Mouse (Mus musculus): Measurements from ENCODE around the gene Sema5b.

Sema5b gene

GRCm38 (mm10) chr16:35541117-35541641 is at the start of gene Sema5b:
Sema5b (plus strand) TSS chr16:35541145.
- no peak for DNase-seq (ENCODE audit: low read depth, low spot score)

GRCm38 (mm10) chr16:35500342-35500741 is 40.6 kb upstream of the Sema5b start:
- no peak for DNase-seq (ENCODE audit: low read depth, low spot score)

- DNase-seq (ENCODE audit: low read depth, low spot score), result peak; percentile 98
Measured at GRCm38 (mm10) chr16:35501106-35501760, 39.7 kb upstream of the Sema5b start.

DNA sequence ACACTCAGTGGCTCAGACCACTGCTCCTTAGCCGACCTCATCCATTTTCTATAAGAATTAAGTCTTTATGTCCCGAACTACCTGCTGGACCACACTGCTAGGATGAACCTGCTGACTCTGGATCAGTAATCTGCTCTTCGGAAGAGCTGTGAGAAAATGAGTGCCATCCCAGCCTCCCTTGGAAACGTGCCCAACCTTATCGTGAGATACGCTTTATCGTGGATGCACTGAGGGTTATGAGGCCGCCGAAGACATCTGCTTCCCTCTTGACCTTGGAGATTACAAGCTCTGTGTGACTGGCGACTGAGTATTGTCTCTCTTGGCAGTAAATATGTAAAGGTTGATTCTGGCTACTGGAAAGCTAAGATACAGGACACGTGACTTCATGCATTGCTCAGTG is 38.5 kb upstream of the Sema5b start:
- DNase-seq (ENCODE audit: low read depth, low spot score), result no peak

- DNase-seq (ENCODE audit: low read depth, low spot score), result no peak
Measured at GRCm38 (mm10) chr16:35504266-35504665, 36.7 kb upstream of the Sema5b start.

DNA sequence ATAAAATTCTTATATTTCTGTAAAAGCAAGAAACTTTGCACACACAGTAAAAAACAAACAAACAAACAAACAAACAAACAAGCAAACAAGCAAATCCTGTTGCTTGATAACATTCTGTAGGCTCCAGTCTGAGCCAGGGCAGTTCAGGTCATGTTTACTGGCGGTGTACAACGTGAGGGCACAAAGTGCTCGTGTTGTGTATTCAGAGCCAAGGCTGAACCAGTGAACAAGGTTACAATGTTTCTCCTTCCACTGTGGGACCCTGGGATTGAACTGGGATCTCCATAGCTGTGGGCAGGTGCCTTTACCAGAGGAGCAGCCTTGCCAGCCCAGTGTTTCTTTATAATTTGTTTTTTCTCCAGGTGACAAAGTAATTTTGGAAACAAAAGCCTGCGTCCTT is 35.2 kb upstream of the Sema5b start:
- DNase-seq (ENCODE audit: low read depth, low spot score), result no peak

DNA sequence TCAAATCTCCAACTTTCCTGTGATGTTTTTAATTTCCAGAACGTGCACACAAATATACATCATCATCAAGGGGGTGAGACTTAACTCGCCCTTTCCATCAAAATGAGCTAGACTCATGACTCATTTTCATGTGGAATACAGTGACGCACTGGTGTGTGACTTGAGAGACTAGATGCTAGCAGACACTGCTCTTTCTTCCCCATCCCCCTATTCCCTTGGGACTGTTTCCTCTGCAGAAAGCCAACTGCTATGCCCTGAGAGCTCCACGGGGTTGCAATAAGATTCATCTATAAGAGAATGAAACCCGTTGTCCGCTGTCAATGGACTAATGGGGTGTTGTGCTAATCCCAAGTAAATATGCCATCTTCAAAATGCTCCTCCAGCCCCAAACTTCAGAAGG is 32.4 kb upstream of the Sema5b start:
- DNase-seq (ENCODE audit: low read depth, low spot score), result peak; percentile 100

- peak; percentile 82 for DNase-seq (ENCODE audit: low read depth, low spot score)
Measured at GRCm38 (mm10) chr16:35509331-35510070, 31.4 kb upstream of the Sema5b start.

DNA sequence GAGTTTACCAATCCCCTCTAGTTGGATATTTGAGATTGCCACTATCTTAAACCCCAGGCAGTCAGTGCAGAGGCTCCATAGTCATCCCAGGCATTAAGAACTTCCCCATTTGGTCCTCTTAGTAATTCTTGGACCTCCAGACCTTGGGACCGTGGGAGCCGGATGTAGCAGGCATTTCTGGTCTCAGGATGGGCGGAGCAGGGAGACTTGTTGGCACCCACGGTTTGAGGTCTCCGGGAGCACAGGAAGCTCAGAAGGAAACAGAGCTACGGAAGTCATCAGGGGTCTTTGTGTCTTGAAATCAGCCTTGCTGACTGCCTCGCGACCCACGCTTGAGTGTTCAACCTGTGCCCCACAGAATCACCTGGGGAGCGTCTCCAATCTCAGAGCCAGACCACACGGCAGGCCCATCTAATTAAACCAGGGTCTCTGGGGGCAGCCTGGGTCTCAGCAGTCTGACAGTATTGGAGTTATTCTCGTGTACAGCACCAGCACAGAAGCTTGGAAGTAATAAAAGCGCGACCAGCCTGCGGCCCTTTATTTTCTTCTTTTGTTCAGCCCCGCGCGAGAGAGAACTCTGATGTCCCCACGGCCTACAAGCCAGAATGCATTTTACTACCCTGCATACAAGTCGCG is 24.9 kb upstream of the Sema5b start:
- no peak for DNase-seq (ENCODE audit: low read depth, low spot score)

DNA sequence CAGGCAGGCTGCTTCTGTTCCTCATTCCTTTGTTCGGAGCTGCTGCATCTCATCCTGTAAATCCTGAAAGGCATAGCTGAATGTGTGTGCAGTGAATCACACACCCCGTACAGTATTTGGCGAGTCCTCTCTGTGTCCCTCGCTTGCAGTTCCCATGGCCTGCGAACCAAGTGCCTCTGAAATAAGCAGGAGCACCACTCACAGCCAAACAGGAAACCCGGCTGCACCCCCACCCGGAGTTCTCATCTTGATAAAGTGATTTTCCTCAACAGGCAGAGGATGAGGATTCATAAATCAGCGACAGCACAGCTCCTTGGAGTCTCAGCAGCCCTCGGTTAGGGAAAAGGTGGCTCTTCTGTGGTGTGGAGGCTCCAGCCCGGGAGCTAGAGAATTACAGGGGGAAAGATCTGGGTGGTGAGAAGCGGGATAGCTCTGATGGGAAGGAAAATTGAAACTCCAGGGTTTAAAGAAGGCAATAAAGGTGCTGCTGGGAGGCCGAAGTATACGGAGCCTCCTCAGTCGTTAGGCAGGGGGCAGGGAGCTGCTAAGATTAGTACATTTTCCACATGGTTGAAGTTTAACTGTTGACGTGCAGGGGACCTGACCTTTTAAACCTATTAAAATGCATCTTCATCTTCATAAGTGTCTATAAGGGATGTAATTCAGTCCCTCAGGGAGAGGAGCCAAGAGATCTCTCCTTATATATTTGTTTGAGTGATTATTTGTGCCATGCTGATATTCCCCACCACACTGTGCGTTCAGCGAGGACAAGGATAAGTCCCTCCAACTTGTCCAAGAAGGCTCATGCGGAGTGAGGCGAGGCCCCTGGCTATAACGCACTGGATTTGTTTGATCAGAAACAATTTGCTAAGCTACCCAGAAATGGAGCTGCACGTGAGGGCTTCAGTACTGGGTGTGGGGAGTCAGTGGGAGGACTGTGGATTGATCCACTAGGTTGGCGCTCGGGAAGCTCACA is 22.7 kb upstream of the Sema5b start:
- DNase-seq (ENCODE audit: low read depth, low spot score), result peak; percentile 39

GRCm38 (mm10) chr16:35519245-35519644 is 21.7 kb upstream of the Sema5b start:
- DNase-seq (ENCODE audit: low read depth, low spot score), result no peak

GRCm38 (mm10) chr16:35524200-35524599 is 16.7 kb upstream of the Sema5b start:
- DNase-seq (ENCODE audit: low read depth, low spot score), result no peak

- no peak for DNase-seq (ENCODE audit: low read depth, low spot score)
Measured at GRCm38 (mm10) chr16:35534630-35535029, 6.3 kb upstream of the Sema5b start.

- DNase-seq (ENCODE audit: low read depth, low spot score), result no peak
Measured at GRCm38 (mm10) chr16:35537651-35538050, 3.3 kb upstream of the Sema5b start.

- DNase-seq (ENCODE audit: low read depth, low spot score), result no peak
Measured at GRCm38 (mm10) chr16:35539041-35539440, 1.9 kb upstream of the Sema5b start.

GRCm38 (mm10) chr16:35540333-35541116 is 420 bp upstream of the Sema5b start:
- DNase-seq (ENCODE audit: low read depth, low spot score), result peak; percentile 90

DNA sequence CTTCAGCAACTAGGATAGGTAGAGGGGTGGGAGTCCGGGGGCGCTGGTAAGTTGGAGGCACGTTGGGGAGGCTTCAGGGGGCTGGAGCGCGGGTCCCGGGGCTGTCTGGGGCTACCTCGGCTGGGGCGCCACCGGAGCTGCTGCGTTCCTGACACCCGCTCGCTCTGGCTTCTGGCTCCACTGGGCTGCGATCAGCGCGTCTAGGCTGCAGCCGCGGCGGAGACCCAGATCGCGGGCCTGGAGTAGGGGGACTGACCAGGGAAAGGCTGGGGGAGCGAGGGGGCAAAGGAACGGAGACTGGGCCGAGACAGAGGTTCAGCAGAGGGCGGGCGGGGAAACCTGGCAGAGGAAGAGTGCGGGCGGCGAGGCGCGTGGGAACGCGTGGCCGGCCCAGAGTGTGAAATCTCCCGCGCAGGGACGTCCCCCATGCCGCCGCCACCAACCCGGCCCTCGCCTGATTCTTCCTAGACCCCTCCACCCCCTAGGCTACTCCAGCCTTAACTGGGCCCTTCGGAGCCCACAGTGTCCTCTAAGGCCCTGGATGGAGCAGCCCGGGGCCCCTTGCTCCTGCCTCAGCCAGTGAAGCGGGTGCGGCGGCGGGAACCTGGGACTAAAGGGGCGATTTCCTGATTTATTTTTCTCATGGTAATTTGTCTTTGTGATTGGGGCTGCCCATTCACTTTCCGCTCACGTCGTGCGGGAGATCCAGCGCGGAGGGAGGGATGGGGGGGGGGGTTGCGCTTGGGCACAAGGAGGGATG is 896 bp downstream of the Sema5b start:
- no peak for DNase-seq (ENCODE audit: low read depth, low spot score)

- DNase-seq (ENCODE audit: low read depth, low spot score), result no peak
Measured at GRCm38 (mm10) chr16:35542421-35542780, 1.5 kb downstream of the Sema5b start.

GRCm38 (mm10) chr16:35545723-35546122 is 4.8 kb downstream of the Sema5b start:
- DNase-seq (ENCODE audit: low read depth, low spot score), result no peak

DNA sequence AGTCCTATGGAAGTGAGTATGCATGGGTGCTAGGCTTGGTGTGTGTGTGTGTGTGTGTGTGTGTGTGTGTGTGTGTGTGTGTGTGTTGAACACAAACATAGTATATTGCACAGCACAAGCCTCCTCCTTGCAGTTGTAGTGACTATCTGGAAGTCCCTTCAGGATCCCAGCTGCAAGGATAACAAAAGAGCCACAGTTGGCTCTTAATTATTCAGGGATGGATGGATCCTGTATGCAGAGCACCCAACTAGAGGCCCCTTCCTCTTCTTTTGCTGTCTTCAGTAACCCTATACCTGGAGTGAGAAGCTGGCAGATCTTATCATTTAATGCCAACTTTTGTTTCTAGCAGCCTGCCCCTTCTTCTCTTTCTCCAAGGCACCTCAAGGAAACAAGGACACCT is 7.0 kb downstream of the Sema5b start:
- DNase-seq (ENCODE audit: low read depth, low spot score), result no peak
